Mouse (Mus musculus) regulatory T cell (primary cell): ENCODE measurements around the gene Fam8a1.

Experiments
- in situ Hi-C: fragments of 300-600 bp; cut with MboI, MseI; formaldehyde crosslinking; loops from one replicate; pipeline ENCODE4 v1.15.1; 2025; ENCODE audit warnings: high pct_unique_total_duplicates

Fam8a1 gene

DNA sequence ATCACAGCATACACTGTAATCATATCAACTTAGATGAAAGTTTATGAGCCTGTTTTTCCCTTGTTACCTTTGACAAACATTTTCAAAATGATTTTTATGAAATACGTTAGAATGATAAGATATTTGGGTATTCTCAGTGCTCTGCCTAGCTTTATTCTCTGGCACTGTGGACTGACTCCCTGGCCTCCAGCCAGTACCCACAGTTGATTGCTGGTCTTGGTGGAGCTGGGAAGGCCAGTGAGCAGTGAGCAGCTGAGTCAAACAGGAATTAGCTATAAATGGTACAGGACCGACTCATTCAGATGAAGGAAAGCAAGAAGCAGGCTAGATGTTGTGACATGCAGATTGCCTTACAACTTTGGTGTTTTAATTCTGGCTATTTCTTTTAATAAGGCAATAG is 5.3 kb downstream of the Fam8a1 start:
- in situ Hi-C loops = loop anchor here (10.0 kb wide), 1 partner anchor 820 kb away; no protein-coding TSS in a partner anchor

DNA sequence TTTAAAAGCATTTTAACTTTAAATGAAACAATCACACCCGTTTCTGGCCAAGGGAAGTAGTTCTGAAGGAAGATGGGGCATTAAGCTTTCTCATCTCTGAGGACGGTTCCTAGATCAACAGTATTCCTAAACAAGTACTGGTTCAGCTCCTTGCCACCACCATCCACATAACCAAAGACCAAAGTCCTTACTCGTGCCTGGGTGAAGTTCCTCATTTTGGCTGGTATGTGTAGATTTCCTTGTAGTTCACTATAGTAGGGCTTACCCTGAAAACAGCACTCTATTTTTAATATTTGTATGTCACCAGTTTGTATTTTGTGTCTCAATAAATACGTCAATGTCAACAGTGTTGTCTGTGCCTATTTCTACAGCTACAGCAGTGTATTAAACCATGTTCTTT is 8.4 kb downstream of the Fam8a1 start:
- in situ Hi-C loops = loop anchor here (10.0 to 25.0 kb wide), 2 partner anchors 410 to 823 kb away; no protein-coding TSS in a partner anchor

DNA sequence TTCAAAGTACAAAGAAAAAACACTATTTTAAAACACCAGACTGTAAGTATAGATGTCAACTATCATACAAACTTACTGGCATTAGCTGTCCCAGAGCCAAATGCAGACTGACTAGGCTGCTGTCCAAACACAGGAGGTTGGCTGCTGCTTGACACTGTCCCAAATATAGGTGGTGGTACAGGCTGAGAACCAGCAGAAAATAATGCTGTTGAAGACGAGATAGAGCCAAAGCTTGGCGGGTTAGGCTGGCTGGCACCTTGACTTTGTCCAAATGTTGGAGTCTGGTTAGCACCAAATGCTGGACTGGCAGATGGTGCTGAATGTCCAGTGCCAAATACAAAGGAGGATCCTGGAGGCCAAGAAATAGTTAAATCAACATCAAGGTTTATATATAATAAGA is 13.6 kb downstream of the Fam8a1 start:
- in situ Hi-C loops = loop anchor here (5.0 to 25.0 kb wide), 2 partner anchors 34 to 404 kb away; no protein-coding TSS in a partner anchor

DNA sequence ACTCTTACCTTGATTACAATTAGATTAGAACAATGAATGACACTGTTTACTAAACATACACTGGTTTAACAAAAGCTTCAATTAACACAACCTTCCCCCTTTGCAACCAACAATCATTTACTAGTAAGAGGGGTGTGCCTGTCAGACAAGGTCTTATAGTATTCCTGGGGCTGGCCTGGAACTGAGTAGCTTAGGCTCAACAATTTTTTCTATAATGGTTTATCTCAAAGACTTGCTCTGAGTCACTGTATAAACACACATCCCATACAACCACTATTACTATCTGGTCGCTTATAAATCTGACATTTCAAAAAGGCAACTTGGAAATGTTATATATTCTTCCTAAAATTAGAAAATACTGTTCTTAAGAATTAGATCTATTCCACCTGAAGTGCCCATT is 14.0 kb downstream of the Fam8a1 start:
- in situ Hi-C loops = loop anchor here (5.0 to 25.0 kb wide), 2 partner anchors 34 to 404 kb away; no protein-coding TSS in a partner anchor

DNA sequence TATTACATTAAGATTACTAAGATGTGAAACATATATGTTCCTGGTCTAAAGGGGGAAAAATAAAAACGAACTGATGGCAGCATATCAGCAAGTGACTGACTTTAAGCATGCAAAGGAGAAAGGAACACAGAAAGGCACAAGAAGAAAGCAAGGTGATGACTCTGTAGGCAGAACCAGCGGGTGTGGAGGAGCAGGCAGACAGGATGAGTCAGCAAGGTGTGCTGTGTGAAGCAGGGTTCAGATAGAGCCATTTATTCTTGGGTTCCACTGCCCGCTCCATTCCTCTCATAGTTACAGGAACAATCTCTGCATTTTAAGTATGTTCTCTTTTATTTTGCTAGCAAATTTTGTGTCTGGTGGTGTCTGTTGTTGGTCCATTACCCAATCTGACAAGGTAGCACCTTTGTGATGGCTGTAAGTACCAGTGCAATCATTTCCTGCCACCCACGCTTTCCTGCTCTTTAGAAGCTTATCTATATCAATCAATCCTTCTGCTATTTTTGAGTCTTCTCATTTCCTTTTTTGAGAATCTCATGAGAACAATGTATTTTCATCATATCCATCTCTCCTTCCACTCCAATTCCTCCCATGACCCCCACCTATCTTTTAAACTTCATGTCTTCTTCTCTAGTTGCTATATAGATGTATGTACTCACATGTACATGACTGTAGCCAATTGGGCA is 21.4 kb downstream of the Fam8a1 start:
- in situ Hi-C loops = loop anchor here (25.0 kb wide), 1 partner anchor 397 kb away; no protein-coding TSS in a partner anchor

DNA sequence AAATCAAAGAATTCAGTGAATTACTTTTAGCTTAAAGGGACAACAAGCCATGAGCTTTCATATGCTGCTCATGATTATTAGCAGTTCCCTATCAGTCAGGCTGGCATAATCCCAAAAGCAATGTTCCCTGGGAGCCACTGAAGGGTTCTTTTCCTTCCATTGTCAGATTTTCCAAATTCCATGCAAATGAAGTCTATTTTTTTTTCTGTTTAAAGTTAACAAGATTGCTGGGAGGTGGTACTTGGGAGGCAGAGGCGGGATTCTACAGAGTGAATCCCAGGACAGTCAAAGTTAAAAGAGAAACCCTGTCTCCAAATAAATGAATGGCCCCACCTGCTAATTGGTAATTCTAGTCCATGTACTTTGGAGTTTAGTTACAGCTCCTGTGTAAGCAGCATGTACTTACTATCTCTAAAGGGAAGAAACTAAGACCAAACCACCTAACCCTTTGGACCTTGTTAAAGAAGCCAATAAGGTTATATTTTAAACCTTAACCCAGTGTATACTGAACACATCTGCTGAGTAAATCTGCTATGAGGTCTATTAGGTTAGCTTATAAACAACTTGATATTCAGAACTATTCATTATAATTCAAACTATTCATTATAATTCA is 26.1 kb downstream of the Fam8a1 start:
- in situ Hi-C loops = loop anchor here (25.0 kb wide), 1 partner anchor 392 kb away; no protein-coding TSS in a partner anchor

DNA sequence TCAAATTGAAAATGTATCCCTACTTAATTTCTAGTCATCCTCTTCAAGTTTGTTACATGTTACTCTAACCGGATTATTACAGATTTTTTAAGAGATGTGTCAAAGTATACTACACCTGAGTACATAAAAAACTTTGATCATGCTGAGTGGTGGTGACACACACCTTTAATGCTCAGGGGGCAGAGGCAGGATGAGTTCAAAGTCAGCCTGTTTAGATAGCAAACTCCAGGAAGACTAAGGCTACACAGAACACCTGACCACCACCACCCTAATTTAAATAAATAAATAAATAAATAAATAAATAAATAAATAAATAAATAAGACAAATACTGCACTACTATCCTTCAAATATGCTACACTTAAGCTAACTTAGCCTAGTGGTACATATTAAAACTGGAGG is 26.6 kb downstream of the Fam8a1 start:
- in situ Hi-C loops = loop anchor here (25.0 kb wide), 1 partner anchor 391 kb away; no protein-coding TSS in a partner anchor

DNA sequence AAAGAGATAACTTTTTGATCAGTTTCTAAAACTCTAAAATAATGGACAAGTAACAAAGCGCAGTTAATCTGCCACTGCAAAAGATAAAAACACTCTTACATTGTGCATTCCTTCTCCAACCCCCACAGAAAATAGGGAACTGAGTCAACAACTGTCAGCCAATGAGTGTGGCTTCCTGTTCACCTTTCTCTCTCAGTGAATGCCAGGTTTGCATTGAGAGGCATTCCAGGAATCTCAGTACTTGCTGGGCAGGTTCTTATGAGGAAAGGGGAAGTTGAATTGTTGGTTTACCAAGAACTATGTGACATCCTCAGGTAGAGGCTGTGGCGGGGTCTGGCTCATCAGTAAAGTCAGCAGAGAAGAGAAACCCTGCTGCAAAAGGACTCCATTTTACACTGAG is 27.5 kb downstream of the Fam8a1 start:
- in situ Hi-C loops = loop anchor here (25.0 kb wide), 1 partner anchor 391 kb away; no protein-coding TSS in a partner anchor

DNA sequence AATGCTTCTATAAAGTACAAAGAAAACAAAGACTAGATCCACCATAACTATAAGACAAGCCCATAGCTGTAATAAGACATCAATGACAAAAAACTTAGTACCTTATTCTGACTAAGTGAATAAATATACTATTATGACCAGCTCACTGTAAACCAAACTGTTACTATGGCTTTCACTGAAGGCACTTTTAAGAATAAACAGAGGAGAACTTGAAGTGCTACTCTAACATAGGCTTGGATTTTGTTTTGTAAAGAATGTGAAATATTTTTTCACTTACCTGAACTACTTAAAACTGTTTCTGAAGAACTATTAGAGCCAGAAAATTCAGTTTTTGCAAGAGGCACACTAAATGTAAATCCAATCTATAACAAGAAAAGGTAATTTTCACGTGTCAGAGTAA is 30.1 kb downstream of the Fam8a1 start:
- in situ Hi-C loops = loop anchor here (25.0 kb wide), 1 partner anchor 388 kb away; no protein-coding TSS in a partner anchor

DNA sequence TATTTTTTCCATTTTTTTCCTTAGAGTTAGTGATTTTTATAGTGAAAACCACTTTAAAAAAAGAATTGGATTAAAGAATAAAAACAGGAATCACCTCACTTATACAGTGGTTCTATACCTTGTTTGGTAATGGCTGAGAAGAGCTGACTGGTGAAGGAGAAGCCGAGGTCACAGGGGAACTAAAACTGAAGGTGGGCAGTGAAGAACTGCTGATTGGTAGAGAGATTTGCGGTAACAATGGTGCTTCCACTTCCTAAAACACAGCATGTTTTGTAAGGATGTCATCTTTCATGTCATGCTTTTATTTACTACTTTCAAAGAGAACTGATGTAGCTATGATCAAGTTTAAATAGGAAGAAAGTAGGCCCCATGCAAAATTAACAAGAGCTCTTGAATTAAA is 32.2 kb downstream of the Fam8a1 start:
- in situ Hi-C loops = no loop called here

DNA sequence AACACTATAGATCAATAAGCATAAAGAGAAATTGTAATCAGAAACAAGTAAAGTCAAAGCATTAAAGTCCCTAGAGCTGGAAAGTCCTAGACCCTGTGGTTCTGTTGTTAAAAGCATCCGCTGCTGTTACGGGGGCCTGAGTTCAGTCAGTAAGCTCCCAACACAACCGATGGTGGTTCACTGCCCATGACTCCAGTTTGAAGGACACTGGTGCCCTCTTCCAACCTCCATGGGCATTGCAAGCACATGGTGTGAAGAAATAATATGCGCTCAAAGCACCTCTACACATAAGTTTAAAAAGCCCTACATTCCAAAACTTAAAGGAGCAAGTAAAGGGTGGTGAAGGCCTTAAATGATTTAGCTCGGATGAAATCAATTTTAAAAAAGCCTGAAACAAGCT is 33.8 kb downstream of the Fam8a1 start:
- in situ Hi-C loops = no loop called here

DNA sequence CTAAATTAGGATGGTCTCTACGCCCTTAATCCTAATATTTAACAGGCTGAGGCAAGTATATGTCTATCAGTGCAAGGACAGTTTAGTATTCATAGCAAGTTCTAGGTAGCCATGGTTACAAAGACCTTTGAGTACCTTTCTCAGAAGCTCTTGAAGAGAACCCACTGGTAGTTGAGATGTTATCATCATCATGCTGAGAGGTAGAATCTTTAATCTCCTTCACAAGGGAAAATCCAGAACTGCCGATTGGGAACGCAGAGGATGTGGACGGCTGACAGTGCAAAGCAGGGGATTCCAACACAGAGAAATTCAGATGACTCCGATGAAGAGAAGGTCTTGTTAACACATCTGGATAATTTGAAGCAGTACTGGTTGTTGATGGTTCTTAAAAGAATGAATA is 44.2 kb downstream of the Fam8a1 start:
- in situ Hi-C loops = no loop called here

DNA sequence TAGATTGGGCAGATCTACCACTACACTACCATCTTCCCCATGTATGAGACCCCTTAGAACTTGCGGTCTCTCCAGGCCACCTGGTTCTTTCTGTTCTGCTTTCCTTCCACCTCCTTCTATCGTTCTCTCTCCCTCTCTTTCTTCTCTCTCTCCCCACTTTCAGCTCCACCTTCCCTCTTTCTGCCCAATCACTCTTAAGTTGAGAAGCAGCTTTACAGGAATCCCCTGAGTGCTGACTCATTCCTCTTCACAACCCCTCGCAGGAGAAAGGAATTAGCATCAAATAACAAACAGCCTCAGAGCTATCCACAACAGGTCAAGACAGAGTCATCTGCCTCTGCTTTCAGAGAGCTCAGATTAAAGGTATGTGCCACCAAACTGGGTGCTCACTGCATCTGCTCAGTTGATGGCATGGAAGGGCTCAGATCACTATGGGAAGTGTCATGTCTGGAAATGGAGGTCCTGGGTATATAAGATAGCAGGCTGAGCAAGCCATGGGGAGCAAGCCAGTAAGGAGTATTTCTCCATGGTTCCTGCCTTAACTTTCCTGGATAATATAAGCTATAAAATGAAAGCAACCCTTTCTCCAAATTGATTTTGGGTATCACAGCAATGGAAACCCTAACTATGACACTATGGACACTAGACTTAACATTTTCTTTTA is 46.8 kb downstream of the Fam8a1 start:
- in situ Hi-C loops = loop anchor here (5.0 kb wide), 1 partner anchor 34 kb away; no protein-coding TSS in a partner anchor

DNA sequence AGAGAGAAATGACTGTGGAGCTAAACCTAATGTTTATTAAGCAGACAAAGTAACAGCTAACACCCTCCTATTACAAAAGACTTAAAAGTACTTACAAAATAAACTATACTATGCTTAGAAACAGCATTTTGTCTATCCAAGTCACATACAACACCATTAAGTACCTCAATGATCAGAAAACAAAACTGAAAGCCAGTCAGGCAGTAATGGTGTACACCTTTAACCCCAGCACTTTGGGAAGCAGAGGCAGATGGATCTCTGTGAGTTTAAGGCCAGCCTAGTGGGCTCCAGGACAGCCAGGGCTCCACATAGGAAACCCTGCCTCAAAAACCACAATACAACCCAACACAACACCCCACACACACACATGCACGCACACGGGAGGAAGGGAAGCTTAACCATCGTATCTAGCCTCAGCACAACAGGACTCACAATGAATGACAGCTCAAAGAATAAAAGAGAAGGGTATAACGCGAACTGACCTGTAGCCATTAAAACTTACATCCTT is 49.6 kb downstream of the Fam8a1 start:
- in situ Hi-C loops = loop anchor here (5.0 kb wide), 1 partner anchor 37 kb away; no protein-coding TSS in a partner anchor

DNA sequence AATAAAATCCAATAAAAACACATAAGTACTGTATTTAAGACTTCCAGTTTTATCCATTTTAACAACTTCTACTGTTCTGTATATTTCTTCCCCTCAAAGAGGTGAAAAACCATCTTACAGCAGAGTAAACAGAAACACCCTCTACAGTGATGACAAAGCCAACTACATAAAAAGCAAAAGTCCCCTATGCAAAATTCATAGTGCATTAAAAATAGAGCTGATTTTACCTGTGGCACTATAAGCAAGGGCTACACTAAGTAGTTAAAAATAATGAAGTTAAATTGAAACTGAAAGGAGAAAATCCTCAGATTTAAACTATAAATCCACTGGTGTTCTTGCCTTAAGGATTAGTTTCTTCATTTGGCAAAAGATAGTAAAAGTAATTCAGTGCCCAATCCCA is 51.7 kb downstream of the Fam8a1 start:
- in situ Hi-C loops = no loop called here

DNA sequence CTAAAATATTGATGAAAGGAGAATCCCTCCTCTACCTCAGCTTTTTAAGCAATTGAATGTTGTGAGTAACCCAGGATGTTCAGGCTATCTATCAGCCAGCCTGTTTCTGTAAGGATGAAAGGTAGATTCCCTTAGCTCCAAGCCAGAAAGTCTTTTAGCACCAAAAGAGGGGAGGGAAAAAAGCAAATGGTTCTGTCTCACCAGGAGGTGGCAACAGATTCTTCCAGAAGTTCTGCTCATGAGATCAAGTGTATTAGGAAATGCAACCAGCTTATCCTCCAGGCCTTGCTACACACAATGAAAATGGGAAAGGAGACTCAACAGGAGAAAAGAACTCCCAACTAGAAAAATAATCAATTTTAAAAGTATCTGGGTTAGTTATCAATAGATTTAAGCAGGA is 55.0 kb downstream of the Fam8a1 start:
- in situ Hi-C loops = no loop called here

DNA sequence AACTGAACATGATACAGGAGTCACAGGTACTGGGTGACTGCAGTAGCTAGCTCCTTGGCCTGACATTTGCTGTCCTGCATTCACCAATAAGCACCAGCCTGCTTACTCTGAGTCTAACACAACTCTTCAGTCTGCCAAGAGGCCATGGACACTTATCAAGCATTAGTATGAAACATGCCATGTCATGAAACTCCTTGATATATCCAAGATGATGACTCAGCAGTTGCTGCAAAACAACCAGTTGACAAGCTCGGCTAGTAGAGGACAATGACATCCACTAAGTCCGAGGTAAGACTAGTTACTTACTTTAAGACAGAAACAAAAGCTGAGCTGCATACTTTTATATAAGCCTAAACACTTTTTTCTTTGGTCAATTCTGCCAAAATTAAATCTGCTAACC is 55.9 kb downstream of the Fam8a1 start:
- in situ Hi-C loops = loop anchor here (25.0 kb wide), 1 partner anchor 1787 kb away; the partner anchor contains the start of genes A830005F24Rik and Zfp169

DNA sequence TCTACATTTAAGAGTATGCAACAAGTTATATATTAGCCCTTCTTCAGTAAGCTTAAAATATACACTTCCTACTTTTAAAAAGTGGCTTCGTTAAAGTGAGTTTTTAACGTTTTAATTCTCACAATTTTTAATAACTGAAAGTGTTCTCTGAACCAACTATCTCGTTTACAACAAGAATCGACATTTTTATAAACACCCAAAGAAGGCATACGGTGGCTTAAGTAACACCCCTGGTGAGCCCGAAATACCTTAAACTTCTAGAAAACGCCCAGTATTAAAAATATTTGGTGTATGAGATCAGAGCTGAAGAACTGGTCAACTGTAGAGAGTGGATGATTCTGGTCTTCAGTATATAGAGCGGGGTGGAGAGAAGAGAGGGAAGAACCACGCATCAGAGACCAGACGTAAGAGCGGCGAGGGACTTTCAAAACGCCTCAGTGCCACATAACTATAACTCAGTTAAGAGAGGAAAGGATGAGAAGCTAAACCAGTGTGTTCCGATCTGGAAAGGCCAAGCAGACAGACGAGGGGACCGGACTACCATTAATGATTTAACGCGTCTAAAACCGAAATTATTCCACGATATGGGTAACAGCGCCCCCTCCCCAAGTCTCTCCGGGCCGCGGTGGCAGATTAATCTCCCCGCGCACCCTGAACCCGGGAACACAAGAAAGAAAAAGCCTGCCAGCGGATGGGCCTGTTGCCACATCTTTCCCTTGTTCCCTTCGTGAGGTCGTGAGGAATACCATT is 57.1 kb downstream of the Fam8a1 start:
- in situ Hi-C loops = loop anchor here (25.0 kb wide), 1 partner anchor 1786 kb away; the partner anchor contains the start of genes A830005F24Rik and Zfp169

DNA sequence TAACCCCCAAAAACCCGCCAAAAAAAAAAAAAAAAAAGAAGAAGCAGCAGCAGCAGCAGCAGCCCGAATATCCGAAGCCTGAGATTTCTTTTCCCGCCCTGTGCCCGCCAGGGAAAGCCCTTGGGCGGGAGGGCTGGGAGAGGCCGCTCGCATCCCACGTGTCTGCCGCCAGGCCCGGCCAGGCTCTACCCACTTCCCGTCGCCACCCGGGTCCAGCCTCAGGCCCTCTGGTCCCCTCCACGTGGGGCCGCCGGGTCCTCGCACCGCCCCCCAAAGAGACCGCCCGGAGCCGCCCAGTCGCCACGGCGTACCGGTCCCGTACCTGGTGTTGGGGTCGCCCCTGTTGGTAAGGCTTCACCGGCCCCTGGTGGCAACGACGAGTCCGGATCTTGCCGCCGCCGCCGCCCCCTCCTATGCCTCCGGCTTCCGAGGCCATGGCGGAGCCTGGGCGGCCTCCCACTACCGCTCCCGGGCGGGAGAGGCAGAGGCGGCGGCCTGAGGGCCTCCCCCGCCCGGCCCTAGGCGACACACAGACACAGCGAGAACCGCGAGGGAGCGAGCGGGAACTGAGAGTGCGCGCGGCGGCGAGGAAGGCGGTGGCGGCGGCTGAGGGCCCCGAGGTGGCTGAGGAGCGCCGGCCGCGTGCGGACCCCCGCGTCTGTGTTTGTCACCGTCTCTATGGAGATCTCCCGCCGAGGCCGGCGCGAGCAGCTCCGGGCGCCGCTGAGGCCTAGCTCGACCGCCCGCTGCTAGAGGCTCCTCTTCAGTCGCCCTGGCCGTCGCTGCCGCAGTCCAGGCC is 57.9 kb downstream of the Fam8a1 start:
- in situ Hi-C loops = loop anchor here (25.0 kb wide), 1 partner anchor 1785 kb away; the partner anchor contains the start of genes A830005F24Rik and Zfp169
